31 mouse cellular contexts compared by ENCODE assay signal in genomic region chr4:48488916-48489315, GRCm38 (mm10).
"Had no signal": no experiment of that assay in that cellular context is flagged by ENCODE, and none has a peak within 500 bp of the region (broad histone marks: within the 10 kb centered on the region; RNA-seq: fewer than 3 reads in every experiment).

No protein-coding gene starts in this region.

- DNase-seq: left cerebral cortex, postnatal 4 days; liver; liver, embryonic 13.5 days; liver, postnatal 0 days; lung, adult 18-20 months; lung, adult 2 months; lung, embryonic 14.5 days; lung, postnatal 10 days; lung, postnatal 14 days; lung, postnatal 36 days; lung, postnatal 4 days; midbrain, embryonic 14.5 days had no signal

- H3K27me3 ChIP-seq: limb, embryonic 12.5 days; limb, embryonic 13.5 days; limb, embryonic 15.5 days; liver, embryonic 12.5 days; liver, embryonic 13.5 days; liver, embryonic 15.5 days; lung, embryonic 15.5 days; megakaryocyte, embryonic 14.5 days; midbrain, embryonic 12.5 days; midbrain, embryonic 13.5 days; midbrain, embryonic 15.5 days; neural tube, embryonic 12.5 days; neural tube, embryonic 13.5 days had no signal

- ATAC-seq: liver, embryonic 12.5 days; liver, postnatal 0 days; lung, postnatal 0 days; midbrain, embryonic 13.5 days; midbrain, embryonic 15.5 days; midbrain, embryonic 16.5 days had no signal

- H3K4me1 ChIP-seq: limb, embryonic 13.5 days; limb, embryonic 15.5 days; liver, embryonic 15.5 days; megakaryocyte, embryonic 14.5 days; midbrain, embryonic 13.5 days; midbrain, embryonic 15.5 days; neural tube, embryonic 12.5 days had no signal

- H3K27ac ChIP-seq: limb, embryonic 10.5 days; limb, embryonic 12.5 days; limb, embryonic 13.5 days; limb, embryonic 15.5 days; liver, embryonic 12.5 days; liver, embryonic 13.5 days; liver, embryonic 14.5 days; liver, embryonic 15.5 days; lung, embryonic 15.5 days; macrophage; midbrain, embryonic 10.5 days; midbrain, embryonic 12.5 days; midbrain, embryonic 13.5 days; midbrain, embryonic 15.5 days; neural tube, embryonic 12.5 days; neural tube, embryonic 13.5 days had no signal

- H3K4me3 ChIP-seq: limb, embryonic 10.5 days; limb, embryonic 12.5 days; limb, embryonic 13.5 days; limb, embryonic 15.5 days; liver, embryonic 12.5 days; liver, embryonic 13.5 days; liver, embryonic 15.5 days; lung, embryonic 15.5 days; megakaryocyte, embryonic 14.5 days; midbrain, embryonic 10.5 days; midbrain, embryonic 12.5 days; midbrain, embryonic 13.5 days; midbrain, embryonic 15.5 days; myocyte; neural tube, embryonic 12.5 days; neural tube, embryonic 13.5 days had no signal
